Mouse (Mus musculus) ES-Bruce4 (cell line): ENCODE measurements around the gene Nags. TPM values are rescaled to one million over a fixed set of nuclear protein-coding genes. Genes with fewer than 3 reads are reported as not detected.

Source experiments
- H3K27ac ChIP-seq: 2 replicates; pipeline ENCODE4 v1.5.1; 2012; ENCODE audit warnings: low read length, inconsistent platforms; ENCODE audit not compliant: insufficient read depth
- H3K27me3 ChIP-seq: 2 replicates; pipeline ENCODE4 v1.6.1; 2012; ENCODE audit warnings: mild to moderate bottlenecking, low read length, inconsistent platforms; ENCODE audit not compliant: control insufficient read depth, poor library complexity, insufficient read depth, severe bottlenecking
- H3K36me3 ChIP-seq: 2 replicates; pipeline ENCODE4 v1.6.1; 2012; ENCODE audit warnings: inconsistent platforms, mild to moderate bottlenecking, low read length, moderate library complexity; ENCODE audit not compliant: control insufficient read depth, poor library complexity, insufficient read depth, severe bottlenecking
- H3K4me1 ChIP-seq: one replicate; pipeline ENCODE4 v1.8.1; 2011; ENCODE audit warnings: low read length; ENCODE audit not compliant: control insufficient read depth, insufficient read depth
- H3K4me3 ChIP-seq: 2 replicates; pipeline ENCODE4 v1.5.1; 2011; ENCODE audit warnings: low read depth, mild to moderate bottlenecking, low read length
- H3K9ac ChIP-seq: 2 replicates; pipeline ENCODE4 v1.6.1; 2012; ENCODE audit warnings: low read depth, mild to moderate bottlenecking, inconsistent platforms; ENCODE audit not compliant: poor library complexity, severe bottlenecking
- H3K9me3 ChIP-seq: replicated peaks from 2 replicates; pipeline ENCODE4 v1.6.1; 2012; ENCODE audit warnings: mild to moderate bottlenecking, low read length, inconsistent platforms; ENCODE audit not compliant: control insufficient read depth, poor library complexity, insufficient read depth, severe bottlenecking
- CTCF ChIP-seq: IDR thresholded peaks from one replicate; pipeline ENCODE4 v1.8.1; 2011; ENCODE audit warnings: low read depth, low read length
- EP300 ChIP-seq: IDR thresholded peaks from 2 replicates; pipeline ENCODE4 v1.6.1; 2011; ENCODE audit warnings: low read depth, low read length; ENCODE audit not compliant: insufficient read depth
- POLR2A ChIP-seq: IDR thresholded peaks from one replicate; pipeline ENCODE4 v1.8.1; 2011; ENCODE audit warnings: low read length; ENCODE audit not compliant: insufficient read depth
- polyA plus RNA-seq: library from polyadenylated mRNA; stranded (reverse); fragments of >200 nt; gene quantifications from 2 replicates; pipeline ENCODE4 v1.2.4, GENCODE M21; 2011; ENCODE audit warnings: low read depth; ENCODE audit not compliant: missing spikeins, insufficient read depth, insufficient read length

The Nags gene
- polyA plus RNA-seq, 1 experiment, result not detected

- peaks cover 41% of the 10 kb centered on the region for H3K36me3 ChIP-seq
- no peaks in the 10 kb centered on the region for H3K4me1 ChIP-seq
- no peak overlapping the region for H3K27ac ChIP-seq
- no peaks in the 10 kb centered on the region for H3K27me3 ChIP-seq
- TF ChIP-seq POLR2A (no peak), EP300 (no peak), CTCF (no peak)
- no peak overlapping the region for H3K9ac ChIP-seq
- no peaks in the 10 kb centered on the region for H3K9me3 ChIP-seq
- H3K4me3 ChIP-seq, result no peak overlapping the region
Observed at GRCm38 (mm10) chr11:102165971-102166722, 20.8 kb downstream of the Nags start.

DNA sequence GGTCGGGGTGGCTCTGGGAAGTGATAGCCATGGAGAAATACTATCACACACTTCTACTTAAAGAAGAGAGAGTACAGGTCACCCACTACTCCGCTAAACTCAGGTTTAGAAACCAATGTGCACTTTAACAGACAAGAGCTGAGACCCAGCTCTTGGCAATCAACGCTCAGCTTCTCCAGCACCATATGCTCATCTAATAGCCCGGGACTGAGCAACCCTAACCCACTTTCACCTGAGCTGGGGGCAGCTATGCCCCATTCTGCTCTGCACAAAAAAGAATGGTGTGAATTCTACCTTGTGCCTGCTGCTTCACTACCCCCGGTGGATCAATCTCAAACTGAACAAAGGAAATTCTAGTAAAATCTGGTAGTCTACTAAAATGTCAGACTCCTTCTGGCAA lies 22.2 kb downstream of the Nags start:
- H3K27me3 ChIP-seq, result no peaks in the 10 kb centered on the region
- H3K27ac ChIP-seq, result no peak overlapping the region
- peaks cover 44% of the 10 kb centered on the region for H3K36me3 ChIP-seq
- no peak overlapping the region for H3K9ac ChIP-seq
- H3K4me1 ChIP-seq, result no peaks in the 10 kb centered on the region
- H3K9me3 ChIP-seq, result no peaks in the 10 kb centered on the region
- H3K4me3 ChIP-seq, result no peak overlapping the region
- TF ChIP-seq EP300 (no peak), POLR2A (no peak), CTCF (no peak)

GRCm38 (mm10) chr11:102168689-102169088 lies 23.4 kb downstream of the Nags start:
- TF ChIP-seq POLR2A (no peak), CTCF (no peak), EP300 (no peak)
- H3K36me3 ChIP-seq, result peaks cover 37% of the 10 kb centered on the region
- no peak overlapping the region for H3K27ac ChIP-seq
- no peak overlapping the region for H3K4me3 ChIP-seq
- H3K9ac ChIP-seq, result no peak overlapping the region
- no peaks in the 10 kb centered on the region for H3K4me1 ChIP-seq
- no peaks in the 10 kb centered on the region for H3K27me3 ChIP-seq
- H3K9me3 ChIP-seq, result no peaks in the 10 kb centered on the region

DNA sequence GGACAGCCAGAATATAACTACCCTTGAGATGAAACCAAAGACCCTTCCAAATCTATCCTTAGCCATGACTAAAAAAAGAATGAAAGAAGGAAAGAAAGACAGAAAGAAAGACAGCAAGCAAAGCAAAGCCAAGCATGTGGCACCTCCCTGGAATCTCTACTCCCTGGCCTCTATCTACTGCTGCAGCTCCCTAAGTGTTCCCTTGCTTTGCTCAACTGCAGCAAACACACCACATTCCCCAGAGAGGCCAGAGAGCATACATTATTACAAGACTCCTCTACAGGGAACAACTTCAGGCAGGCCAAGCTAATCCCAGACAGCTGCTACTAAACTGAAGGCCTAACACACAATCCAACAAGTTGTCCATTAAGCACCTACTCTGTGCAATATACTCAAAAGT lies 34.5 kb downstream of the Nags start:
- Histone ChIP-seq H3K27me3 (no peaks in the 10 kb centered on the region), H3K4me1 (peaks cover 2% of the 10 kb centered on the region), H3K36me3 (peaks cover 65% of the 10 kb centered on the region), H3K9me3 (no peaks in the 10 kb centered on the region), H3K27ac (no peak overlapping the region), H3K9ac (no peak overlapping the region), H3K4me3 (no peak overlapping the region)
- TF ChIP-seq CTCF, result no peak
- no peak for TF ChIP-seq POLR2A
- no peak for TF ChIP-seq EP300

DNA sequence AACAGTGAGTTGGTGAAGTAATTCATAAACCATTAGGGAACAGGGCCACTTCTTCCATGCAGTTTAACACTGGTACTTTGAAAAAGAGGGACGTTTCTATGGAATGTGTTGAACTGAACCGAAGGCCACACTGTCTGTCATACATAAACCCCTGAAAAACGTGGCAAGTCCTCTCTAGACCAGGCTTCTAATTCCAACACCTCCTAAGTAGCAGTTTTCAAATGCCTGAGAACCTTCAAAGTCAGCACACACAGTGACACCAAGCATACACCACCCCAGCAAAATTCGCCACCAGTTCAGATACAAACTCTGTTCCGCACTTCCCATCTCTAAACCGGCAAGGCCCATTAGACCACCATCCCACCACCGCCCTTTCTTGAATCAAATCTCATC lies 38.9 kb downstream of the Nags start:
- Histone ChIP-seq H3K27me3 (no peaks in the 10 kb centered on the region), H3K4me3 (peak overlapping the region; percentile 98), H3K9me3 (no peaks in the 10 kb centered on the region), H3K36me3 (peaks cover 38% of the 10 kb centered on the region), H3K27ac (peak overlapping the region; percentile 41; the same call in 1 of the 2 replicates), H3K9ac (peak overlapping the region; percentile 96), H3K4me1 (peaks cover 2% of the 10 kb centered on the region)
- TF ChIP-seq EP300 (no peak), POLR2A (no peak), CTCF (no peak)

GRCm38 (mm10) chr11:102184646-102185495 lies 39.6 kb downstream of the Nags start, which contains the start of gene Lsm12:
TSS of gene Lsm12 (minus strand) at chr11:102185296.
- Histone ChIP-seq H3K27ac (peak within 1 kb of the TSS; percentile 83), H3K9me3 (no peaks in the 10 kb centered on the region), H3K4me3 (peak within 1 kb of the TSS; percentile 98), H3K36me3 (peaks cover 32% of the 10 kb centered on the region), H3K9ac (peak within 1 kb of the TSS; percentile 96), H3K27me3 (no peaks in the 10 kb centered on the region), H3K4me1 (peaks cover 2% of the 10 kb centered on the region)
- TF ChIP-seq EP300, result no peak
- TF ChIP-seq POLR2A, result peak; percentile 59
